Mouse (Mus musculus) 416B (cell line): ENCODE measurements at regions not wholly inside any gene's neighbourhood (a gene's known extent, or its start where the extent isn't known, plus 50 kb on each side); places are given as distances from the start of the nearest gene placed in this dataset.
A peak's percentile ranks its signal among the peaks of the same experiment; 100 is the strongest.

Experiments used
- DNase-seq: peaks from one replicate; pipeline ENCODE4 v3.0.0; 2011; ENCODE audit warnings: low read depth

- no peak for DNase-seq
These were observed 112.1 kb downstream of the Dusp6 start for GRCm38 (mm10) chr10:99375101-99375500.

GRCm38 (mm10) chr10:99376430-99376829 is 113.4 kb downstream of the Dusp6 start:
- DNase-seq: no peak

- DNase-seq: no peak
These were observed 114.5 kb downstream of the Dusp6 start for GRCm38 (mm10) chr10:99377548-99377947.

GRCm38 (mm10) chr10:99379156-99379555 is 116.1 kb downstream of the Dusp6 start:
- DNase-seq: no peak

GRCm38 (mm10) chr10:99380170-99380569 is 117.1 kb downstream of the Dusp6 start:
- no peak for DNase-seq

GRCm38 (mm10) chr10:99383028-99383427 is 120.0 kb downstream of the Dusp6 start:
- DNase-seq: peak; percentile 65

- no peak for DNase-seq
These were observed 121.3 kb downstream of the Dusp6 start for GRCm38 (mm10) chr10:99384366-99384765.

- no peak for DNase-seq
These were observed 121.8 kb downstream of the Dusp6 start for GRCm38 (mm10) chr10:99384851-99385250.

GRCm38 (mm10) chr10:99385854-99386253 is 122.8 kb downstream of the Dusp6 start:
- DNase-seq: peak; percentile 87

- no peak for DNase-seq
These were observed 125.5 kb downstream of the Dusp6 start for GRCm38 (mm10) chr10:99388526-99388925.

- DNase-seq: no peak
These were observed 126.0 kb downstream of the Dusp6 start for GRCm38 (mm10) chr10:99388986-99389385.

- DNase-seq: no peak
These were observed 127.7 kb downstream of the Dusp6 start for GRCm38 (mm10) chr10:99390609-99391183.

GRCm38 (mm10) chr10:99391725-99392124 is 128.7 kb downstream of the Dusp6 start:
- peak; percentile 67 for DNase-seq

GRCm38 (mm10) chr10:99392979-99393378 is 129.9 kb downstream of the Dusp6 start:
- DNase-seq: peak; percentile 36

- DNase-seq: peak; percentile 38
These were observed 130.5 kb downstream of the Dusp6 start for GRCm38 (mm10) chr10:99393523-99393922.

- no peak for DNase-seq
These were observed 132.4 kb downstream of the Dusp6 start for GRCm38 (mm10) chr10:99395411-99395810.

- DNase-seq: peak; percentile 58
These were observed 133.6 kb downstream of the Dusp6 start for GRCm38 (mm10) chr10:99396630-99397029.

- no peak for DNase-seq
These were observed 137.0 kb downstream of the Dusp6 start for GRCm38 (mm10) chr10:99400076-99400475.

- no peak for DNase-seq
These were observed 143.7 kb downstream of the Dusp6 start for GRCm38 (mm10) chr10:99406764-99407163.

- no peak for DNase-seq
These were observed 145.8 kb downstream of the Dusp6 start for GRCm38 (mm10) chr10:99408786-99409185.

GRCm38 (mm10) chr10:99409744-99410143 is 146.7 kb downstream of the Dusp6 start:
- no peak for DNase-seq

- peak; percentile 71 for DNase-seq
These were observed 147.7 kb downstream of the Dusp6 start for GRCm38 (mm10) chr10:99410754-99411153.

GRCm38 (mm10) chr10:99413455-99413854 is 150.4 kb downstream of the Dusp6 start:
- DNase-seq: peak; percentile 26

- DNase-seq: no peak
These were observed 153.2 kb downstream of the Dusp6 start for GRCm38 (mm10) chr10:99416271-99416670.
